Mouse (Mus musculus) hindbrain, embryonic 14.5 days (tissue): Measurements from ENCODE around the gene Med14. TPM values are rescaled to one million over a fixed set of nuclear protein-coding genes. Genes with fewer than 3 reads are reported as not detected.

Experiments used
- ATAC-seq: fragments of 200-750 bp; cut with Nextera tagmentation; 2 replicates; pipeline ENCODE4 v1.8.0; 2017; ENCODE audit warnings: moderate number of reproducible peaks, mild to moderate bottlenecking, moderate TSS enrichment, moderate library complexity; ENCODE audit not compliant: low FRiP score
- DNase-seq: peaks from one replicate; pipeline ENCODE4 v3.0.0-alpha.2; 2015; ENCODE audit warnings: low spot score
- H3K27ac ChIP-seq: fragments of 300-500 bp; sonication (generic); 2 replicates; pipeline ENCODE4 v1.5.1; 2014; ENCODE audit warnings: mild to moderate bottlenecking, moderate library complexity
- H3K27me3 ChIP-seq: fragments of 300-500 bp; sonication (generic); 2 replicates; pipeline ENCODE4 v1.6.1; 2014; ENCODE audit warnings: mild to moderate bottlenecking, low read length, mixed read lengths; ENCODE audit not compliant: control insufficient read depth, insufficient read depth
- H3K36me3 ChIP-seq: fragments of 300-500 bp; sonication (generic); replicated peaks from 2 replicates; pipeline ENCODE4 v1.6.1; 2014; ENCODE audit not compliant: control insufficient read depth, insufficient read depth
- H3K4me1 ChIP-seq: fragments of 300-500 bp; sonication (generic); replicated peaks from 2 replicates; pipeline ENCODE4 v1.6.1; 2014; ENCODE audit warnings: antibody characterized with exemption, low read length, mixed read lengths; ENCODE audit not compliant: control insufficient read depth, insufficient read depth
- H3K4me2 ChIP-seq: fragments of 300-500 bp; sonication (generic); replicated peaks from 2 replicates; pipeline ENCODE4 v1.6.1; 2014; ENCODE audit warnings: mild to moderate bottlenecking, moderate library complexity
- H3K4me3 ChIP-seq: fragments of 300-500 bp; sonication (generic); replicated peaks from 2 replicates; pipeline ENCODE4 v1.5.1; 2014; ENCODE audit warnings: mild to moderate bottlenecking, low read length
- H3K9ac ChIP-seq: fragments of 300-500 bp; sonication (generic); 2 replicates; pipeline ENCODE4 v1.6.1; 2014
- H3K9me3 ChIP-seq: fragments of 300-500 bp; sonication (generic); 2 replicates; pipeline ENCODE4 v1.6.1; 2016; ENCODE audit warnings: low read length; ENCODE audit not compliant: control insufficient read depth
- WGBS: fragments of 180-500 bp; shearing (Covaris S2); extraction: QIAGEN DNeasy Blood & Tissue Kit; methylation state at CpG from one replicate; pipeline ENCODE4 v1.1.7; 2014; 5-methylcytosine and 5-hydroxymethylcytosine counted together
- polyA plus RNA-seq: library from polyadenylated mRNA; unstranded; fragments of >200 nt; fragmentation: Nextera tagmentation; extraction: Ambion mirVana; gene quantifications from 2 replicates; pipeline ENCODE4 v1.2.1, GENCODE M21; 2014

Gene Med14
- 23.2 and 25.0 TPM in 2 replicates for polyA plus RNA-seq

GRCm38 (mm10) chrX:12761626-12762333 is at the start of gene Med14:
Gene Med14, minus strand, starts transcription at chrX:12762073.
- peaks cover 8% of the 10 kb centered on the region; the same call in 1 of the 2 replicates for H3K27me3 ChIP-seq
- DNase-seq (peak; percentile 83), ATAC-seq (peak; percentile 97)
- 9% methylated on average over 63 of the region's 79 CpGs for WGBS
- H3K36me3 ChIP-seq = no peaks in the 10 kb centered on the region
- peak within 1 kb of the TSS; percentile 66 for H3K4me2 ChIP-seq
- H3K4me3 ChIP-seq = peak within 1 kb of the TSS; percentile 57
- H3K27ac ChIP-seq = peak within 1 kb of the TSS; percentile 97
- H3K9ac ChIP-seq = peak within 1 kb of the TSS; percentile 79
- no peaks in the 10 kb centered on the region for H3K9me3 ChIP-seq
- H3K4me1 ChIP-seq = peaks cover 10% of the 10 kb centered on the region

GRCm38 (mm10) chrX:12800559-12800958 is 38.7 kb upstream of the Med14 start:
- no peak for DNase-seq
- Histone ChIP-seq H3K4me1 (no peaks in the 10 kb centered on the region), H3K4me2 (no peak overlapping the region), H3K4me3 (no peak overlapping the region), H3K27me3 (no peaks in the 10 kb centered on the region), H3K27ac (no peak overlapping the region), H3K36me3 (no peaks in the 10 kb centered on the region), H3K9me3 (no peaks in the 10 kb centered on the region), H3K9ac (no peak overlapping the region)
- WGBS = 66% methylated on average over 4 of the region's 4 CpGs
- ATAC-seq = no peak

DNA sequence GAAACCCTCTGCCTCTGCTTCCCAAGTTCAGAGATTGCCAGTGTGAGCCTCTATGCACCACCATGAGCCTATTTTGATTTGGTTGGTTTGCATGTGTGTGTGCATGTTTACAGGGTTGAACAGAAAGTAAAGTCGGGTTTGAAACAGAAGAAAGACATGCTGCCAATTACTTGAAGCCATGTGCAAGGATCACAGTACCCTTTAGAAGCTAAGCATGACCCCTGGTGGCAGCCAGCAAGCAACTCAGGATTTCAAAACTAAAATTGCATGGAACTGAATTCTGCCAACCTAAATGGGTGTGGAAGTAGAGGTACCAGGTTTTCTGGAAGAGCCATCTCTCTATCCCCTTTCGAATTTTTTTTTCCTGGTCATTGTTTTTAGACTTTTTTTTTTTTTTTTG is 33.0 kb upstream of the Med14 start:
- H3K4me3 ChIP-seq = no peak overlapping the region
- H3K9ac ChIP-seq = no peak overlapping the region
- H3K9me3 ChIP-seq = no peaks in the 10 kb centered on the region
- no peak for DNase-seq
- H3K27ac ChIP-seq = no peak overlapping the region
- H3K4me1 ChIP-seq = 0 out of 2 replicates have a peak, but pooled peaks cover 9% of the 10 kb centered on the region
- no peaks in the 10 kb centered on the region for H3K36me3 ChIP-seq
- WGBS = 59% methylated on average over 2 of the region's 2 CpGs
- no peak overlapping the region for H3K4me2 ChIP-seq
- no peak for ATAC-seq
- no peaks in the 10 kb centered on the region for H3K27me3 ChIP-seq

DNA sequence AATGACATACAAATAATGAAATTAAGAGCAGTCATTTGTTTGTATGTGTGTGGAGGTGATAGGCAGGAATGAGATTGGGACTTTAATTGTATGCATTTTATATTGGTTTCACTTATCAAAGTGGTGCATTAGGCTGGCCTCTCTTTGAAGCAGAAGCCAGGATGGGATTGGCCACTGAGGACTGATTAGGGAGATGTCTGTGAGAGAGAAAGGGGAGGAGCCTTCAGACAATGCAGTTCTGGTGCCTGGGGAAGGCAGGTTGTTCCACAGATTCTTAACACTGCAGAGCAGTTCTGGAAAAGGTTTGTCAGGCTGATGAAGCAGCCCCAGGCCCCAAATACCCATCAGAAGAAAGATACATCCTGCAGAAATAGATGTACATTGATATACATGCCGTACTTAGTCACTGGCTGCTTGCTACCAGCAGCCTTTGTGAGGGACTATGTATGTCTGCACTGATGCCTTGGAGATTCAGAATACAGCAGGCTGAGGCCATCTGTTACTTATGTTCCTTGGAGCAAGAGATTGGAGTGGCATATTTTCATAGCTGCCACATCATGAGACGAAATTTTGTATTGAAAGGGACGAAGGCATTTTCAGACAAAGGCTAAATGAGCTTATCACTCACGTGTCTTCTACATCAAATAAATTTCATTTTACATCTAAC is 29.9 kb upstream of the Med14 start:
- H3K27ac ChIP-seq = peak overlapping the region; percentile 73
- no peaks in the 10 kb centered on the region for H3K9me3 ChIP-seq
- no peak for DNase-seq
- 0 out of 2 replicates have a peak, but pooled peaks cover 9% of the 10 kb centered on the region for H3K4me1 ChIP-seq
- H3K27me3 ChIP-seq = no peaks in the 10 kb centered on the region
- 54% methylated on average over 4 of the region's 4 CpGs for WGBS
- no peak overlapping the region for H3K9ac ChIP-seq
- H3K4me3 ChIP-seq = no peak overlapping the region
- no peaks in the 10 kb centered on the region for H3K36me3 ChIP-seq
- no peak overlapping the region for H3K4me2 ChIP-seq
- peak; percentile 89 for ATAC-seq

DNA sequence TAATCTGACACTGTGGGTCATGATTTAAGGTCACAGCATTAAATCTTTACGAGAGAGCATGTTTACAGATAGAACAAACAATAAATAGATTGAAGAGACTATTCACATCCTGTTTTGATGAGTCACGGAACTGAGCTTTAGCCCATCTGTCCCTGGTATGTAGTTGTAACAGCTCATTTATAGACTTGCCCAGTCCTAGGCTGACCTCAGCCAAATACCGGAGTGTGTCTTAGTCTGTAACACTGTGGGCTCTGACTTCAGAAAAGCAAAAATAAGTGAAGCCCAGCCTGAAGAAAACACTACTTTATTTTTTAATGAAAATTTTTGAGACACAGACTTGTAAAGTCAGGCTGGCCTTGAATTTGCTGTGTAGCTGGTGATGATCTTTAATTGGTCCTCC is 11.4 kb upstream of the Med14 start:
- no peak for DNase-seq

GRCm38 (mm10) chrX:12771561-12771960 is 9.7 kb upstream of the Med14 start:
- Histone ChIP-seq H3K27me3 (no peaks in the 10 kb centered on the region), H3K4me2 (no peak overlapping the region), H3K9ac (no peak overlapping the region), H3K27ac (no peak overlapping the region), H3K4me1 (no peaks in the 10 kb centered on the region), H3K9me3 (no peaks in the 10 kb centered on the region), H3K4me3 (no peak overlapping the region), H3K36me3 (0 out of 2 replicates have a peak, but pooled peaks cover 2% of the 10 kb centered on the region)
- no peak for DNase-seq
- ATAC-seq = no peak
- 66% methylated on average over 2 of the region's 2 CpGs for WGBS

More for the DNA sequence above, 11.4 kb upstream of the Med14 start:
- Histone ChIP-seq H3K36me3 (0 out of 2 replicates have a peak, but pooled peaks cover 2% of the 10 kb centered on the region), H3K9me3 (no peaks in the 10 kb centered on the region), H3K4me3 (no peak overlapping the region), H3K27me3 (no peaks in the 10 kb centered on the region), H3K4me2 (no peak overlapping the region), H3K9ac (no peak overlapping the region), H3K27ac (no peak overlapping the region), H3K4me1 (no peaks in the 10 kb centered on the region)
- no peak for ATAC-seq
- WGBS = 77% methylated on average over 3 of the region's 3 CpGs

GRCm38 (mm10) chrX:12768571-12768970 is 6.7 kb upstream of the Med14 start:
- H3K4me3 ChIP-seq = no peak overlapping the region
- H3K4me2 ChIP-seq = no peak overlapping the region
- DNase-seq (no peak), ATAC-seq (no peak)
- H3K27me3 ChIP-seq = no peaks in the 10 kb centered on the region
- 49% methylated on average over 3 of the region's 3 CpGs for WGBS
- 0 out of 2 replicates have a peak, but pooled peaks cover 2% of the 10 kb centered on the region for H3K36me3 ChIP-seq
- H3K9ac ChIP-seq = no peak overlapping the region
- H3K27ac ChIP-seq = no peak overlapping the region
- no peaks in the 10 kb centered on the region for H3K4me1 ChIP-seq
- H3K9me3 ChIP-seq = no peaks in the 10 kb centered on the region

- no peak overlapping the region for H3K4me3 ChIP-seq
- no peaks in the 10 kb centered on the region for H3K9me3 ChIP-seq
- no peaks in the 10 kb centered on the region for H3K36me3 ChIP-seq
- H3K27ac ChIP-seq = no peak overlapping the region
- H3K27me3 ChIP-seq = 0 out of 2 replicates have a peak, but pooled peaks cover 3% of the 10 kb centered on the region
- no peak overlapping the region for H3K9ac ChIP-seq
- DNase-seq (no peak), ATAC-seq (no peak)
- WGBS = 61% methylated on average over 4 of the region's 4 CpGs
- H3K4me2 ChIP-seq = no peak overlapping the region
- no peaks in the 10 kb centered on the region for H3K4me1 ChIP-seq
These were observed 5.1 kb upstream of the Med14 start for GRCm38 (mm10) chrX:12766846-12767564.
